ENCODE assay signal across 25 mouse cellular contexts in genomic region chr9:71722366-71722765, GRCm38 (mm10). TPM values are rescaled to one million over a fixed set of nuclear protein-coding genes. Genes with fewer than 3 reads are reported as not detected.
A peak's percentile ranks its signal among the peaks of the same experiment; 100 is the strongest.
DNase-seq lines count a peak whose midpoint lies in the region; ATAC-seq and TF ChIP-seq lines count a peak whose summit lies in the region.
"Had no signal": no experiment of that assay in that cellular context is flagged by ENCODE, and none has a peak within 500 bp of the region (broad histone marks: within the 10 kb centered on the region; RNA-seq: fewer than 3 reads in every experiment).

No protein-coding gene starts in this region.

- H3K4me3 ChIP-seq in heart, embryonic 10.5 days = no peak overlapping the region
- no peak overlapping the region for H3K4me3 ChIP-seq in heart, embryonic 14.5 days (ENCODE audit: control insufficient read depth in 1 of 2, insufficient read depth in 1 of 2, low read depth in 1 of 2, low read length in 2 of 2)
- H3K4me3 ChIP-seq in lung, embryonic 15.5 days = no peak overlapping the region
- no peak overlapping the region for H3K4me3 ChIP-seq in lung, postnatal 0 days (ENCODE audit: low read depth, low read length)
- no peak overlapping the region for H3K4me3 ChIP-seq in heart, postnatal 0 days (ENCODE audit: low read depth, low read length)
- H3K4me3 ChIP-seq: embryonic facial prominence, embryonic 15.5 days; erythroblast, embryonic 14.5 days; forebrain, embryonic 10.5 days; gastrocnemius, adult 2 months; hindbrain, embryonic 10.5 days; intestine, embryonic 15.5 days had no signal

- no peaks in the 10 kb centered on the region for H3K27me3 ChIP-seq in heart, embryonic 10.5 days (ENCODE audit: insufficient read depth, poor library complexity, severe bottlenecking)
- no peaks in the 10 kb centered on the region for H3K27me3 ChIP-seq in heart, embryonic 14.5 days (ENCODE audit: control insufficient read depth, insufficient read depth, low read length)
- H3K27me3 ChIP-seq in lung, embryonic 15.5 days = no peaks in the 10 kb centered on the region
- H3K27me3 ChIP-seq in lung, postnatal 0 days (replicated peaks; ENCODE audit: insufficient read depth, low read length) = no peaks in the 10 kb centered on the region
- H3K27me3 ChIP-seq in heart, postnatal 0 days (ENCODE audit: control insufficient read depth, insufficient read depth, low read length) = no peaks in the 10 kb centered on the region
- H3K27me3 ChIP-seq: CH12.LX; embryonic facial prominence, embryonic 15.5 days; intestine, embryonic 15.5 days; Patski had no signal

- H3K9me3 ChIP-seq in heart, embryonic 10.5 days = no peaks in the 10 kb centered on the region
- no peaks in the 10 kb centered on the region for H3K9me3 ChIP-seq in heart, embryonic 14.5 days (ENCODE audit: control insufficient read depth, low read length)
- H3K9me3 ChIP-seq in lung, embryonic 15.5 days = no peaks in the 10 kb centered on the region
- H3K9me3 ChIP-seq in lung, postnatal 0 days (ENCODE audit: low read length) = no peaks in the 10 kb centered on the region
- H3K9me3 ChIP-seq in heart, postnatal 0 days (replicated peaks; ENCODE audit: control insufficient read depth, low read length) = no peaks in the 10 kb centered on the region
- H3K9me3 ChIP-seq: embryonic facial prominence, embryonic 15.5 days; forebrain, embryonic 10.5 days; hindbrain, embryonic 10.5 days; intestine, embryonic 15.5 days had no signal

- peak overlapping the region; percentile 12; the same call in 1 of the 2 replicates for H3K4me2 ChIP-seq in heart, embryonic 14.5 days (ENCODE audit: low read length)
- H3K4me2 ChIP-seq in lung, embryonic 15.5 days = no peak overlapping the region
- H3K4me2 ChIP-seq in lung, postnatal 0 days (replicated peaks; ENCODE audit: low read depth, low read length) = no peak overlapping the region
- no peak overlapping the region for H3K4me2 ChIP-seq in heart, postnatal 0 days (ENCODE audit: low read depth, low read length)
- H3K4me2 ChIP-seq: embryonic facial prominence, embryonic 15.5 days; hindbrain, embryonic 14.5 days; intestine, embryonic 15.5 days had no signal

- peaks cover 64% of the 10 kb centered on the region for H3K4me1 ChIP-seq in heart, embryonic 10.5 days
- H3K4me1 ChIP-seq in heart, embryonic 14.5 days (ENCODE audit: control insufficient read depth in 2 of 2, insufficient read depth in 2 of 2, low read length in 2 of 2) = peaks cover 43 to 64% of the 10 kb centered on the region in 2 experiments
- H3K4me1 ChIP-seq in lung, embryonic 15.5 days = peaks cover 23% of the 10 kb centered on the region
- peaks cover 6% of the 10 kb centered on the region; the same call in 1 of the 2 replicates for H3K4me1 ChIP-seq in lung, postnatal 0 days (ENCODE audit: insufficient read depth, low read depth, low read length)
- peaks cover 46% of the 10 kb centered on the region for H3K4me1 ChIP-seq in heart, postnatal 0 days (ENCODE audit: control insufficient read depth, insufficient read depth)

- H3K9ac ChIP-seq in heart, embryonic 14.5 days (ENCODE audit: low read length) = peak overlapping the region; percentile 46; the same call in 1 of the 2 replicates
- no peak overlapping the region for H3K9ac ChIP-seq in lung, embryonic 15.5 days
- no peak overlapping the region for H3K9ac ChIP-seq in lung, postnatal 0 days (replicated peaks; ENCODE audit: low read depth)
- no peak overlapping the region for H3K9ac ChIP-seq in heart, postnatal 0 days (replicated peaks; ENCODE audit: low read depth, low read length)
- H3K9ac ChIP-seq: embryonic facial prominence, embryonic 15.5 days; hindbrain, embryonic 14.5 days; intestine, embryonic 15.5 days had no signal

- peak overlapping the region; percentile 73 for H3K27ac ChIP-seq in heart, embryonic 10.5 days
- peak overlapping the region; percentile 52 to 65 for H3K27ac ChIP-seq in heart, embryonic 14.5 days (replicated peaks in 1 of 2; ENCODE audit: control insufficient read depth in 1 of 2, insufficient read depth in 1 of 2, low read depth in 2 of 2, low read length in 2 of 2)
- peak overlapping the region; percentile 30; the same call in 1 of the 2 replicates for H3K27ac ChIP-seq in lung, embryonic 15.5 days
- H3K27ac ChIP-seq in lung, postnatal 0 days (ENCODE audit: low read length) = no peak overlapping the region
- H3K27ac ChIP-seq in heart, postnatal 0 days (ENCODE audit: low read depth) = peak overlapping the region; percentile 28
- H3K27ac ChIP-seq: embryonic facial prominence, embryonic 15.5 days; forebrain, embryonic 10.5 days; gastrocnemius, adult 2 months; hindbrain, embryonic 10.5 days; hindbrain, embryonic 14.5 days; intestine, embryonic 15.5 days had no signal

- 10% methylated on average over 3 of the region's 3 CpGs for WGBS in heart, embryonic 10.5 days
- 5% methylated on average over 3 of the region's 3 CpGs for WGBS in heart, embryonic 14.5 days
- 41% methylated on average over 3 of the region's 3 CpGs for WGBS in lung, embryonic 15.5 days
- 47% methylated on average over 3 of the region's 3 CpGs for WGBS in lung, postnatal 0 days
- WGBS in heart, postnatal 0 days = 25% methylated on average over 3 of the region's 3 CpGs

- no peak for TF ChIP-seq CTCF in lung, postnatal 0 days (IDR thresholded peaks at IDR 0.05)
- no peak for TF ChIP-seq CTCF in heart, postnatal 0 days (IDR thresholded peaks at IDR 0.05; ENCODE audit: low read depth)

- peak; percentile 51; the same call in 1 of the 2 replicates for ATAC-seq in heart, embryonic 14.5 days (ENCODE audit: insufficient number of reproducible peaks, insufficient read depth, low FRiP score, low read depth)
- no peak for ATAC-seq in lung, embryonic 15.5 days (ENCODE audit: borderline replicate concordance, extremely low read depth, low FRiP score, low TSS enrichment)
- ATAC-seq in lung, postnatal 0 days = no peak
- peak; percentile 49; the same call in 1 of the 2 replicates for ATAC-seq in heart, postnatal 0 days (ENCODE audit: insufficient read depth, low read depth)
- ATAC-seq: activated CD4-positive, CD25-positive, alpha-beta regulatory T cell, adult 4 months; forebrain, embryonic 14.5 days; intestine, embryonic 15.5 days; Patski had no signal

- H3K36me3 ChIP-seq in heart, embryonic 10.5 days = peaks cover 38% of the 10 kb centered on the region
- H3K36me3 ChIP-seq in heart, embryonic 14.5 days (ENCODE audit: control insufficient read depth, insufficient read depth, low read length) = peaks cover 38% of the 10 kb centered on the region
- H3K36me3 ChIP-seq in lung, embryonic 15.5 days = 0 out of 2 replicates have a peak, but pooled peaks cover 9% of the 10 kb centered on the region
- H3K36me3 ChIP-seq in lung, postnatal 0 days (ENCODE audit: insufficient read depth, low read length) = no peaks in the 10 kb centered on the region
- H3K36me3 ChIP-seq in heart, postnatal 0 days (replicated peaks; ENCODE audit: control insufficient read depth, insufficient read depth, low read length) = peaks cover 11% of the 10 kb centered on the region
- H3K36me3 ChIP-seq: embryonic facial prominence, embryonic 15.5 days had no signal

- TF ChIP-seq EP300 in lung, postnatal 0 days (IDR thresholded peaks at IDR 0.05) = no peak
- no peak for TF ChIP-seq EP300 in heart, postnatal 0 days (IDR thresholded peaks at IDR 0.05; ENCODE audit: low read depth)

- peak; percentile 88 for DNase-seq in heart, embryonic 10.5 days (ENCODE audit: low spot score)
- DNase-seq in heart, adult 9 months (ENCODE audit: low spot score in 2 of 2) = no peak
- DNase-seq in heart, adult 11 months = no peak
- DNase-seq in lung, postnatal 0 days (ENCODE audit: low spot score) = no peak
- no peak for DNase-seq in heart, postnatal 0 days (ENCODE audit: low spot score)
- no peak for DNase-seq in thymus, adult 18-20 months
- DNase-seq: adrenal gland, postnatal 25 days; cerebellum, adult 18-20 months; cerebellum, adult 9-11 months; cerebellum, postnatal 36 days; gastrocnemius, adult 2 months; gastrocnemius, postnatal 36 days; kidney, adult 18-20 months had no signal

RNA-seq across cellular contexts. Expression of gene Cgnl1, which starts 49.0 kb away (rescaled TPM):
- polyA plus RNA-seq in heart, embryonic 10.5 days (2016; fragmentation: Nextera tagmentation; extraction: Ambion mirVana) = 43.1 and 60.1 TPM in 2 replicates
- 35.8 and 37.6 TPM in 2 replicates for polyA plus RNA-seq in heart, embryonic 14.5 days (2014; fragmentation: Nextera tagmentation; extraction: Ambion mirVana)
- polyA plus RNA-seq in lung, embryonic 15.5 days (2015; fragmentation: Nextera tagmentation; extraction: Ambion mirVana) = 20.2 and 20.3 TPM in 2 replicates
- 26.1 and 28.5 TPM in 2 replicates for polyA plus RNA-seq in lung, postnatal 0 days (2015; fragmentation: Nextera tagmentation; extraction: Ambion mirVana)
- total RNA-seq in heart, postnatal 0 days (2014; rRNA removed; ENCODE audit: low replicate concordance) = 20.0 and 29.3 TPM in 2 replicates
- 20.1 and 20.6 TPM in 2 replicates for polyA plus RNA-seq in heart, postnatal 0 days (2015; fragmentation: Nextera tagmentation; extraction: Ambion mirVana)
- total RNA-seq: CH12.LX had no signal
- polyA plus RNA-seq: activated CD4-positive, CD25-positive, alpha-beta regulatory T cell, adult 4 months; erythroblast, embryonic 14.5 days had no signal

Comparison
In these comparisons a context has a peak if more than half of its experiments do, and no peak if none do; other contexts are left out.
1. ATAC-seq: peak in heart, embryonic 14.5 days (single experiment) and heart, postnatal 0 days (single experiment); none in lung, embryonic 15.5 days (single experiment) and lung, postnatal 0 days (single experiment).